Mouse (Mus musculus) C2C12 (cell line): ENCODE measurements around the gene Hc. TPM values are rescaled to one million over a fixed set of nuclear protein-coding genes. Genes with fewer than 3 reads are reported as not detected.
A peak's percentile ranks its signal among the peaks of the same experiment; 100 is the strongest.

Source experiments
- H3K27me3 ChIP-seq: one replicate; pipeline ENCODE4 v1.6.1; 2011; ENCODE audit not compliant: control insufficient read depth, insufficient read depth, insufficient read length
- H3K36me3 ChIP-seq: one replicate; pipeline ENCODE4 v1.6.1; 2011; ENCODE audit not compliant: control insufficient read depth, insufficient read depth
- H3K4me3 ChIP-seq: one replicate; pipeline ENCODE4 v1.5.1; 2011; ENCODE audit warnings: mild to moderate bottlenecking, control low read depth; ENCODE audit not compliant: poor library complexity, insufficient read depth, severe bottlenecking
- H3K79me2 ChIP-seq: one replicate; pipeline ENCODE4 v1.6.1; 2011; ENCODE audit not compliant: control insufficient read depth, insufficient read depth
- H3K79me3 ChIP-seq: one replicate; pipeline ENCODE4 v1.6.1; 2011; ENCODE audit warnings: low read depth, control low read depth
- H3ac ChIP-seq: one replicate; pipeline ENCODE3; 2011; ENCODE audit warnings: low read depth; ENCODE audit not compliant: control insufficient read depth, insufficient read length
- CEBPB ChIP-seq: IDR thresholded peaks from one replicate; pipeline ENCODE4 v1.6.1; 2011; ENCODE audit warnings: low read depth, mild to moderate bottlenecking, control low read depth, moderate library complexity
- CTCF ChIP-seq: IDR thresholded peaks from one replicate; pipeline ENCODE4 v1.5.1; 2011; ENCODE audit not compliant: control insufficient read depth, insufficient read depth, insufficient read length
- FOSL1 ChIP-seq: IDR thresholded peaks from one replicate; pipeline ENCODE4 v1.8.0; 2011; ENCODE audit warnings: mild to moderate bottlenecking, low read length; ENCODE audit not compliant: poor library complexity, insufficient read depth, severe bottlenecking
- MAX ChIP-seq: IDR thresholded peaks from one replicate; pipeline ENCODE4 v1.6.1; 2011; ENCODE audit warnings: mild to moderate bottlenecking, control low read depth
- MYOD1 ChIP-seq: IDR thresholded peaks from one replicate; pipeline ENCODE4 v1.6.1; 2011; ENCODE audit warnings: low read depth; ENCODE audit not compliant: control insufficient read depth, insufficient read length
- MYOG ChIP-seq: IDR thresholded peaks from one replicate; pipeline ENCODE4 v1.6.1; 2011; ENCODE audit not compliant: control insufficient read depth, insufficient read length; ENCODE audit errors: extremely low read depth
- USF1 ChIP-seq: IDR thresholded peaks from one replicate; pipeline ENCODE4 v1.6.1; 2011; ENCODE audit warnings: low read depth, mild to moderate bottlenecking, control low read depth, moderate library complexity
- polyA plus RNA-seq: library from polyadenylated mRNA; unstranded; fragments of >200 nt; fragmentation: generic; extraction: Trizol; gene quantifications from one replicate; pipeline ENCODE4 v1.2.1, GENCODE M21; 2012; ENCODE audit warnings: missing spikeins

The Hc gene
- polyA plus RNA-seq, 1 experiment = under 0.01 TPM

- H3K79me2 ChIP-seq = no peaks in the 10 kb centered on the region
- H3ac ChIP-seq = no peak overlapping the region
- H3K27me3 ChIP-seq = peaks cover 18% of the 10 kb centered on the region
- H3K79me3 ChIP-seq = no peaks in the 10 kb centered on the region
- H3K36me3 ChIP-seq = no peaks in the 10 kb centered on the region
- no peak overlapping the region for H3K4me3 ChIP-seq
- TF ChIP-seq MAX (no peak), CEBPB (no peak)
Observed at GRCm38 (mm10) chr2:34944761-34945160, 116.5 kb downstream of the Hc start.

GRCm38 (mm10) chr2:34943556-34944120 is 117.6 kb downstream of the Hc start:
- H3K27me3 ChIP-seq = peaks cover 18% of the 10 kb centered on the region

GRCm38 (mm10) chr2:34941061-34941675 is 120.1 kb downstream of the Hc start:
- Histone ChIP-seq H3K36me3 (no peaks in the 10 kb centered on the region), H3K4me3 (no peak overlapping the region), H3K27me3 (peaks cover 18% of the 10 kb centered on the region), H3ac (no peak overlapping the region), H3K79me2 (no peaks in the 10 kb centered on the region), H3K79me3 (no peaks in the 10 kb centered on the region)
- TF ChIP-seq MYOD1 = peak; percentile 31
- TF ChIP-seq MAX = no peak

More at GRCm38 (mm10) chr2:34943556-34944120, 117.6 kb downstream of the Hc start:
- TF ChIP-seq FOSL1 = no peak
- no peak for TF ChIP-seq CTCF
- TF ChIP-seq MYOD1 = no peak
- no peak for TF ChIP-seq USF1
- TF ChIP-seq MYOG = no peak
- no peak for TF ChIP-seq CEBPB
- no peak for TF ChIP-seq MAX
- H3K79me2 ChIP-seq = no peaks in the 10 kb centered on the region
- no peaks in the 10 kb centered on the region for H3K79me3 ChIP-seq
- H3ac ChIP-seq = no peak overlapping the region
- no peak overlapping the region for H3K4me3 ChIP-seq
- no peaks in the 10 kb centered on the region for H3K36me3 ChIP-seq

GRCm38 (mm10) chr2:34940246-34940645 is 121.0 kb downstream of the Hc start:
- H3ac ChIP-seq = no peak overlapping the region
- H3K36me3 ChIP-seq = no peaks in the 10 kb centered on the region
- no peak overlapping the region for H3K4me3 ChIP-seq
- peaks cover 18% of the 10 kb centered on the region for H3K27me3 ChIP-seq
- no peaks in the 10 kb centered on the region for H3K79me3 ChIP-seq
- no peaks in the 10 kb centered on the region for H3K79me2 ChIP-seq
- TF ChIP-seq CEBPB (no peak), MYOD1 (no peak), MAX (no peak), USF1 (no peak)

- Histone ChIP-seq H3ac (no peak overlapping the region), H3K27me3 (peaks cover 18% of the 10 kb centered on the region)
- TF ChIP-seq CEBPB (peak; percentile 38), FOSL1 (no peak), USF1 (peak; percentile 72)
Observed at GRCm38 (mm10) chr2:34938269-34939208, 122.7 kb downstream of the Hc start.

GRCm38 (mm10) chr2:34937460-34937859 is 123.8 kb downstream of the Hc start:
- Histone ChIP-seq H3K36me3 (no peaks in the 10 kb centered on the region), H3K4me3 (no peak overlapping the region), H3K79me2 (no peaks in the 10 kb centered on the region), H3K27me3 (peaks cover 13% of the 10 kb centered on the region), H3K79me3 (no peaks in the 10 kb centered on the region), H3ac (no peak overlapping the region)
- TF ChIP-seq MYOD1 (no peak), FOSL1 (no peak), USF1 (no peak), MAX (no peak), CEBPB (no peak), CTCF (no peak), MYOG (no peak)

More at GRCm38 (mm10) chr2:34938269-34939208, 122.7 kb downstream of the Hc start:
- no peaks in the 10 kb centered on the region for H3K79me2 ChIP-seq
- no peak overlapping the region for H3K4me3 ChIP-seq
- H3K79me3 ChIP-seq = no peaks in the 10 kb centered on the region
- H3K36me3 ChIP-seq = no peaks in the 10 kb centered on the region

Other genes with a start within 250 kb of the Hc start
- gene Fbxw2, start 235.1 kb downstream of the Hc start, polyA plus RNA-seq = 43.7 TPM
- 0.04 TPM for gene Gm34653, start 228.4 kb downstream of the Hc start, polyA plus RNA-seq
- gene Cutal, start 187.0 kb downstream of the Hc start, polyA plus RNA-seq = 0.02 TPM
- 38.2 TPM for gene Psmd5, start 186.5 kb downstream of the Hc start, polyA plus RNA-seq
- 7.6 TPM for gene Phf19, start 147.4 kb downstream of the Hc start, polyA plus RNA-seq
- gene Traf1, start 99.7 kb downstream of the Hc start, polyA plus RNA-seq = 1.8 TPM
- gene AI182371, start 40.1 kb upstream of the Hc start, polyA plus RNA-seq = not detected
- gene Cntrl, start 48.1 kb upstream of the Hc start, polyA plus RNA-seq = 4.0 TPM
- gene Rab14, start 139.7 kb upstream of the Hc start, polyA plus RNA-seq = 47.9 TPM
- gene Gsn, start 194.9 kb upstream of the Hc start, polyA plus RNA-seq = 166 TPM